Mouse (Mus musculus) spleen, adult 10 weeks (tissue): Measurements from ENCODE around the gene Tmem207. TPM values are rescaled to one million over a fixed set of nuclear protein-coding genes. Genes with fewer than 3 reads are reported as not detected.

Experiments
- polyA plus RNA-seq: library from polyadenylated mRNA; stranded (reverse); fragments of 350-450 nt; fragmentation: Illumina TruSeq; extraction: RNeasy Lipid Tissue Mini Kit (QIAGEN cat#74804); gene quantifications from one replicate; pipeline ENCODE4 v1.2.3, GENCODE M21; 2015; ENCODE audit warnings: low replicate concordance; ENCODE audit not compliant: insufficient read depth

Gene Tmem207
- not detected for polyA plus RNA-seq

GRCm38 (mm10) chr16:26526669-26527068 is at the start of gene Tmem207:
Tmem207 (minus strand) TSS chr16:26526769.

GRCm38 (mm10) chr16:26462835-26463234 is 63.7 kb downstream of the Tmem207 start, which contains the start of gene Cldn16:
Cldn16 (plus strand) TSS chr16:26463135.

Other genes with a start within 250 kb of the Tmem207 start
- gene Cldn1, start 154.9 kb downstream of the Tmem207 start, polyA plus RNA-seq: 1.1 TPM
- not detected for gene Cldn16, start 63.6 kb downstream of the Tmem207 start, polyA plus RNA-seq
- gene Il1rap, start 54.9 kb upstream of the Tmem207 start, polyA plus RNA-seq: 8.6 TPM